Mouse (Mus musculus) thymus, adult 2 months (tissue): Measurements from ENCODE around the gene Per1. TPM values are rescaled to one million over a fixed set of nuclear protein-coding genes. Genes with fewer than 3 reads are reported as not detected.
A peak's percentile ranks its signal among the peaks of the same experiment; 100 is the strongest.

Source experiments
- DNase-seq: peaks from one replicate; pipeline ENCODE4 v3.0.0; 2021
- H3K27ac ChIP-seq: fragments of 200-500 bp; 2 replicates; pipeline ENCODE4 v1.5.1; 2012; ENCODE audit warnings: low read length, control low read depth; ENCODE audit not compliant: control insufficient read depth, insufficient read depth
- H3K27me3 ChIP-seq: fragments of 200-500 bp; 2 replicates; pipeline ENCODE4 v1.6.1; 2012; ENCODE audit warnings: mild to moderate bottlenecking, low read length, moderate library complexity, mixed read lengths; ENCODE audit not compliant: control insufficient read depth, insufficient read depth
- H3K36me3 ChIP-seq: fragments of 200-500 bp; 2 replicates; pipeline ENCODE4 v1.6.1; 2012; ENCODE audit warnings: mild to moderate bottlenecking, low read length, moderate library complexity; ENCODE audit not compliant: control insufficient read depth, insufficient read depth
- H3K4me1 ChIP-seq: fragments of 200-500 bp; replicated peaks from 2 replicates; pipeline ENCODE4 v1.6.1; 2012; ENCODE audit warnings: low read length; ENCODE audit not compliant: control insufficient read depth, insufficient read depth
- H3K4me3 ChIP-seq: fragments of 200-500 bp; 2 replicates; pipeline ENCODE4 v1.5.1; 2012; ENCODE audit warnings: mild to moderate bottlenecking, low read length, control low read depth, moderate library complexity; ENCODE audit not compliant: control insufficient read depth, insufficient read depth
- CTCF ChIP-seq: fragments of 200-500 bp; IDR thresholded peaks from 2 replicates; pipeline ENCODE4 v1.5.1; 2012; ENCODE audit warnings: mild to moderate bottlenecking, control low read depth, low read length, moderate library complexity, borderline replicate concordance; ENCODE audit not compliant: control insufficient read depth, poor library complexity, insufficient read depth; ENCODE audit errors: extremely low read depth
- POLR2A ChIP-seq: fragments of 200-500 bp; IDR thresholded peaks from 2 replicates; pipeline ENCODE4 v1.6.1; 2012; ENCODE audit warnings: mild to moderate bottlenecking, low read length, control low read depth, moderate library complexity; ENCODE audit not compliant: control insufficient read depth, poor library complexity, insufficient read depth; ENCODE audit errors: extremely low read depth
- WGBS: fragments of 180-500 bp; shearing (Covaris S2); methylation state at CpG from one replicate; pipeline ENCODE4 v1.1.7; 2018; 5-methylcytosine and 5-hydroxymethylcytosine counted together
- polyA plus RNA-seq: library from polyadenylated mRNA; depleted of rRNA; stranded (reverse); fragments of >200 nt; gene quantifications from 2 replicates; pipeline ENCODE4 v1.2.3, GENCODE M21; 2012

The Per1 gene
- polyA plus RNA-seq, 1 experiment = 28.0 TPM

DNA sequence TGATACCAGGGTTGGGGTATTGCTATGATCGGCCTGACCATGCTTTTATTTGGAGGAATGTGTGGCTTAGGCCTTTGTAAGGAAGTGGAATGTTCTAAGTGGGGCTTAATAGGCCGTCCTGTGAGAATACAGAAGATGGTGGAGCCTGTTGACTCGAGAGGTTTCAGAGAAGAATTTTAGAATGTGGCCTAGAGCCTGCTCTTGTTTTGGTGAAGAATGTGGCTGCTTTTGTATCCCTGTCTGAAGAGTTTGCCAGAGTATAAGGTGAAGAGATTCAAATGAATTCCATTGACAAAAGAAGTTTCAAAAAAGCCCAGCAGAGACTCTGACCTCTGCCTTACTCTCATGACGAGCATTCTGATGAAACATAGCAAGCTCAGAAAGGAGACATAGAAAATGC is 43.2 kb upstream of the Per1 start:
- H3K4me1 ChIP-seq = peaks cover 16% of the 10 kb centered on the region
- H3K36me3 ChIP-seq = peaks cover 4% of the 10 kb centered on the region
- H3K27ac ChIP-seq = no peak overlapping the region
- H3K27me3 ChIP-seq = no peaks in the 10 kb centered on the region
- 94% methylated on average over 4 of the region's 4 CpGs for WGBS
- no peak for TF ChIP-seq CTCF
- no peak for TF ChIP-seq POLR2A
- no peak overlapping the region for H3K4me3 ChIP-seq
- no peak for DNase-seq

DNA sequence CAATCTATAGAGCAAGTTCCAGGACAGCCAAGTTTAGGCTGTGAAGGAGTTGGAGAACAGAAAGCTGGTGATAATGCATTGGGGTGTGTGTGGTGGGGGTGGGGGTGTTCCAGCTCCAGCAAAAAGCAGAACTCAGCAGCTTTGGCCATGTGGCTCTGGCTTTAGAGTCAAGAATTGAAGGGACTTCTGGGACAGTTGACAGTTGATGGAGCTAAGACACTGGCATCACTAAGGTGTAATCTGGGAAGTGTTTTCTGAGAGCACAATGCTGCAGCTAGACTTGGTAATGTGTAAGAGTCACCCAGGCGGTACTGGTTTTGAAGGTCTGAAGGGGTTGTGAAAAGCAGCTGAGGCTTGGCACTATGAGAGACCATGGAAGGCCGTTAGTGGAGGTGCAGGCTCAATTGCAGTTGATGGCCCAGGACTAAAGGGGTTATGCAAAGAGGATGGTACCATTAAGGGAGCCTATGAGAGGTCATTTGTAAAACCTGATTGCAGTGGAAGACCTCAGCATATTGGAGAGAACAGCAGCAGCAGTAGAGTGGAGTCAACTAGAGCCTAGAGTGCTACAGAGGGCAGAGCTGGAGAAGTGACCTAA is 42.1 kb upstream of the Per1 start:
- DNase-seq = no peak
- H3K4me3 ChIP-seq = no peak overlapping the region
- peaks cover 4% of the 10 kb centered on the region for H3K36me3 ChIP-seq
- H3K27me3 ChIP-seq = no peaks in the 10 kb centered on the region
- peaks cover 12% of the 10 kb centered on the region for H3K4me1 ChIP-seq
- WGBS = 99% methylated on average over 2 of the region's 2 CpGs
- no peak for TF ChIP-seq CTCF
- TF ChIP-seq POLR2A = no peak
- H3K27ac ChIP-seq = no peak overlapping the region

DNA sequence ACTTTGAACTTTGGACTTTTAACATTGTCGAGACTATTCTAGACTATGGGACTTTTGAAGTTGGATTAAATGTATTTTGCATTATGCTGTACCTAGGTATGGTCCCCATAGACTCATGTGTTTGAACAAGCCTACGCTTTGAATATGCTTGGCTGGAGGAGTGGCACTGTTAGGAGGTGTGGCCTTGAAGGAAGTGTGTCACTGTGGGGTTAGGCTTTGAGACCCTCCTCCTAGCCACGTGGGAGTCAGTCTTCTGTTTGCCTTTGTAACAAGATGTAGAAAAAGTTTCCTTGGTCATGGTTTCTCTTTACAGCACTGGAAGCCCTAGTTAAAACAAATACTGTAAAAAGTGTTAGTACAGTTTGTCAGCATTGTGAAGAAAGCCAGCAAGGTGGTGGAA is 41.2 kb upstream of the Per1 start:
- WGBS = 31% methylated on average over 3 of the region's 3 CpGs
- peaks cover 4% of the 10 kb centered on the region for H3K36me3 ChIP-seq
- H3K27ac ChIP-seq = no peak overlapping the region
- no peak for TF ChIP-seq CTCF
- TF ChIP-seq POLR2A = no peak
- no peak for DNase-seq
- H3K4me3 ChIP-seq = no peak overlapping the region
- H3K4me1 ChIP-seq = peaks cover 18% of the 10 kb centered on the region
- H3K27me3 ChIP-seq = no peaks in the 10 kb centered on the region

DNA sequence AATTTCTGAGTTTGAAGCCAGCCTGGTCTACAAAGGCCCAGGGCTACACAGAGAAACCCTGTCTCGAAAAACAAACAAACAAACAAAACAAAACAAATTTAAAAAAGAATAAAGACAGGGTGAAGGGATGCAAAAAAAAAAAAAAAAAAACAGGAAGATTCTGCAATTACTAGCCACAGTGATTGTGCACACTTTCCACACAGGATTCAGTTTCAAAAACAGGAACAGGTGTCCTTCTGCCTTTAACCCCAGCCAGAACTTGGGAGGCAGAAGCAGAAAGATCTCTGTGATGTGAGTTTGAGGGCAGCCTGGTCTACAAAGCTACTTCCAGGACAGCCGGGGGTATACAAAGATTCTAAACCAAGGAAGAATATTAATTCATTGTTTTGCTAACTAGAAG is 36.8 kb upstream of the Per1 start:
- peak overlapping the region; percentile 75 for H3K27ac ChIP-seq
- WGBS = 51% methylated on average over 2 of the region's 2 CpGs

DNA sequence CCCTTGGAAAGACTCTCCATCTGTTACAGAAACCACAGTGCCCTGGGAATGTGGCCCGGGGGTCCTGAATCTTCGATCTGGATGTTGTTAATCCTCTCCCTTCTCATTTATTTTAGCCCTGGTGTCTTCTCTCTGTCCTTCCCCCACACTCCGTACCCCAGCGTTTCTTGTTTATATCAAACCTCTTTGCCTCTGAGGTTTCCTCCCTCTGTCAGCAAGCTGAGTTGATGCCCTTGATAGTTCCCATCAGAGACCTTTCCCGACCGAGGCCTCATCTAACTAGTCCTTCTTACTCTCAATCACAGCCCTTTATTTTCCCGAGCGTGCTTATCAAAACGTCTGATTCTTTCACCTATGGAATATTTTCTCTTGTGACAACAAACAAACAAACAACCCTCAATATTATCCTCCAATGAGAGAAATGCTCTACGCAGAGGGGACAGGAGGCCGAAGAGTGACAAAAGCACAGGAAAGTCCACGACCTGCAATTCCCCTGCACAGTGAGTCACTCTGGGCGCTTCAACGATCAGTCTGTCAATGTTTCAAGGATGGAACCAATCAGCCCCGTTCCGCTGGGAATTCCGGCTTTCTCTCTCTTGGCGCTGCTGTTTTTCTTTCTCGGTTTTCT is 36.2 kb upstream of the Per1 start:
- Histone ChIP-seq H3K27me3 (no peaks in the 10 kb centered on the region), H3K36me3 (no peaks in the 10 kb centered on the region), H3K4me1 (peaks cover 30% of the 10 kb centered on the region), H3K27ac (peak overlapping the region; percentile 75), H3K4me3 (peak overlapping the region; percentile 92)
- under 1% methylated on average over 19 of the region's 19 CpGs for WGBS
- DNase-seq = no peak
- TF ChIP-seq CTCF (no peak), POLR2A (no peak)

More for the DNA sequence above, 36.8 kb upstream of the Per1 start:
- peak overlapping the region; percentile 92 for H3K4me3 ChIP-seq
- H3K4me1 ChIP-seq = peaks cover 29% of the 10 kb centered on the region
- H3K27me3 ChIP-seq = no peaks in the 10 kb centered on the region
- TF ChIP-seq POLR2A (no peak), CTCF (no peak)
- no peak for DNase-seq
- no peaks in the 10 kb centered on the region for H3K36me3 ChIP-seq

DNA sequence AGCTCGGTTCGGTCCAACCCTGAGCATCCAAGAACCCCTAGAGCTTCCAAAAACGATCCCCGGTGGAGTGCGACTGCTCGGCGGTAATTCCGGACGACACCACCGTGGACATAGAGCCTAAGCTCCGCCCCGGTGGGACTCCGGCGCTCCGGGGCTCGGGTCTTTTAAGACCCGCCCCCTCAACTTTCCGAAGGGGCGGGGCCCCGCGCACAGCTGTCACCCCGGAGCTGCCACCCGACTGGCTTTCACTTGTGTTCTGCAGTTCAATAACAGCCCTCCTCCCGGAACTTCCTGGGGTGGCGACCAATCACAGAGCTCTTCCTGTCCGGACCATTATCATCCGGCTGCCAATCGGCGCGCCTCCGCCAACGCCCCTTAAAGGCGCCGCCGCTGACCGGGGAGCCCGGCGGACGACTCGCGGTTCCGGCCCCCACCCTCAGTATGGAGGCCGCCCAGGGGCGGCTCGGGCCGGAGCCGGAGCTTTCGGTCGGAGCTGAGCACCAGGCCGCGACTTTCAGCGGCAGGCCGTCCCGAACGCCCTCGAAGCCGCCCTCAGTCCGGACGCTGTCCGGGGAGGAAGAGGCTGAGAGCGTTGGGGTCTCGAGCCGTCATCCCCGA is 35.6 kb upstream of the Per1 start, which contains the start of gene Borcs6:
Gene Borcs6 (plus strand): TSS at position 361 of the 618 bp plus-strand sequence.
- Histone ChIP-seq H3K36me3 (no peaks in the 10 kb centered on the region), H3K4me1 (peaks cover 27% of the 10 kb centered on the region), H3K27ac (peak within 1 kb of the TSS; percentile 75), H3K27me3 (no peaks in the 10 kb centered on the region), H3K4me3 (peak within 1 kb of the TSS; percentile 92)
- TF ChIP-seq CTCF = peak; percentile 44; the same call in 1 of the 2 replicates
- peak; percentile 86 for TF ChIP-seq POLR2A
- peak; percentile 94 for DNase-seq
- 0% methylated on average over 64 of the region's 64 CpGs for WGBS
